Mouse (Mus musculus) B cell, adult 62 days (primary cell): Measurements from ENCODE around the gene L3hypdh. TPM values are rescaled to one million over a fixed set of nuclear protein-coding genes. Genes with fewer than 3 reads are reported as not detected.

Experiments used
- total RNA-seq: library from RNA; stranded (reverse); gene quantifications from 4 replicates; pipeline ENCODE4 v1.2.4, GENCODE M21; 2023

The L3hypdh gene
- not detected in 4 replicates for total RNA-seq

GRCm38 (mm10) chr12:72085329-72086165 lies at the start of gene L3hypdh, which contains the start of gene Jkamp:
TSS of gene L3hypdh (minus strand) at chr12:72085439.
TSS of gene Jkamp (plus strand) at chr12:72085589.

DNA sequence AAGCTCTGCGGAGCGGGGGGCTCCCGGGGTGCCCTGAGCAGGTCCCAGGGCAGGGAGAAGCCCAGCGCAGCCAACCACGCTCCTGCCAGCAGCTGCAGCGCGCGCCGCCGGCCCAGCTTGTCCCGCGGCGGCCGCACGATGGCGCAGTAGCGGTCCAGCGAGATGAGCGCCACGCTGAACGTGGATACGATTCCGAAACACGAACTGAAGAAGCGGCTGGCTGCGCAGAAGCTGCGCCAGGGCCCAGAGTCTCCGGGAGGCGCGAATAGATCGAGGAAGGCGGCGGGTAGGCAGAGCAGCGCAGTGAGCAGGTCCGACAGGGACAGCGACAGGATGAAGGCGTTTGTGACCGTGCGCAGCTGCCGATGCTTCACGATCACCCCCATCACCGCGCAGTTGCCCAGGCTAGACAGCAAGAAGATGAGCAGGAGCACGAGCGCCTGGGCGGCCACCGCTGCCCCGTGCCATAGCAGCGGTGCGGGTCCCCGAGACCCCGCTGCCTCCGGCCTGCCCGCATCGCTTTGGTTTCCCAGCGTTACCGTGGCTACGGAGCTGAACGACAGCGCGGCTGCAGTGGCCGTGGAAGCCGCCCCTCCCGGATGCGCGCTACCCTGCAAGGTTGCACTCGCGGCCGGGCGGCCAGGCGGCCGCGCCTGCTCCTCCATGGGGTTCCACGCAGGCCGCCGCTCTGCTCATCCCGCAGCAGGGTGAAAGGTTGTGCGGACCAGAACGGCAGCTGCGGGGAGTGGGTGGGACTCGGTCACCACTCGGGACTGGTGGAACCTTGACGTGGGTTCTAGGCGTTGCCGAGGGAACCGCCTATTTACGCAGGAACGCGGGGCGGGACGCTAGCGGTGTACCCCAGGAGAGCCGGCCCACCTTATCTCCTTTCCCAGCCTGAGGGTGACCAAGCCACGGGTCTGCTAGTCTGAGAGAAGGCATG lies 14.6 kb downstream of the L3hypdh start, which contains the start of gene Gpr135:
Gene Gpr135 (minus strand): TSS at position 799 of the 943 bp plus-strand sequence.

Other genes with a start within 250 kb of the L3hypdh start
- gene Gpr135, start 14.3 kb downstream of the L3hypdh start, total RNA-seq = 0.17 to 0.36 TPM (median 0.29 TPM) in 4 replicates
- 17.8 to 21.6 TPM (median 20.1 TPM) in 4 replicates for gene Jkamp, start 150 bp upstream of the L3hypdh start, total RNA-seq
- not detected in 4 replicates for gene Ccdc175, start 99.6 kb upstream of the L3hypdh start, total RNA-seq